Mouse (Mus musculus) heart, embryonic 11.5 days (tissue): ENCODE results near the gene Dvl1. TPM values are rescaled to one million over a fixed set of nuclear protein-coding genes. Genes with fewer than 3 reads are reported as not detected.
A peak's percentile ranks its signal among the peaks of the same experiment; 100 is the strongest.

ENCODE experiments used
- ATAC-seq: fragments of 200-750 bp; cut with Nextera tagmentation; replicated peaks from 2 replicates; pipeline ENCODE4 v1.8.0; 2017; ENCODE audit warnings: moderate library complexity; ENCODE audit not compliant: insufficient number of reproducible peaks, low FRiP score, low TSS enrichment
- H3K27ac ChIP-seq: fragments of 300-500 bp; sonication (generic); 2 replicates; pipeline ENCODE4 v1.5.1; 2014; ENCODE audit warnings: mild to moderate bottlenecking, low read depth, low read length
- H3K27me3 ChIP-seq: fragments of 300-500 bp; sonication (generic); 2 replicates; pipeline ENCODE4 v1.6.1; 2014; ENCODE audit warnings: mild to moderate bottlenecking, low read length, mixed read lengths; ENCODE audit not compliant: control insufficient read depth, insufficient read depth
- H3K36me3 ChIP-seq: fragments of 300-500 bp; sonication (generic); 2 replicates; pipeline ENCODE4 v1.6.1; 2014; ENCODE audit warnings: mild to moderate bottlenecking, low read length, moderate library complexity, mixed read lengths; ENCODE audit not compliant: control insufficient read depth, insufficient read depth
- H3K4me1 ChIP-seq: fragments of 300-500 bp; sonication (generic); 2 replicates; pipeline ENCODE4 v1.6.1; 2014; ENCODE audit warnings: low read length; ENCODE audit not compliant: control insufficient read depth, insufficient read depth
- H3K4me2 ChIP-seq: fragments of 300-500 bp; sonication (generic); 2 replicates; pipeline ENCODE4 v1.6.1; 2014; ENCODE audit warnings: mild to moderate bottlenecking, moderate library complexity
- H3K4me3 ChIP-seq: fragments of 300-500 bp; sonication (generic); 2 replicates; pipeline ENCODE4 v1.5.1; 2014; ENCODE audit warnings: low read depth, low read length
- H3K9ac ChIP-seq: fragments of 300-500 bp; sonication (generic); 2 replicates; pipeline ENCODE4 v1.6.1; 2014; ENCODE audit warnings: mild to moderate bottlenecking, low read depth, low read length, moderate library complexity
- H3K9me3 ChIP-seq: fragments of 300-500 bp; sonication (generic); replicated peaks from 2 replicates; pipeline ENCODE4 v1.6.1; 2016; ENCODE audit warnings: low read length; ENCODE audit not compliant: control insufficient read depth
- WGBS: fragments of 180-500 bp; shearing (Covaris S2); extraction: QIAGEN DNeasy Blood & Tissue Kit; methylation state at CpG from one replicate; pipeline ENCODE4 v1.1.7; 2014; ENCODE audit not compliant: insufficient replicate concordance; 5-methylcytosine and 5-hydroxymethylcytosine counted together
- polyA plus RNA-seq: library from polyadenylated mRNA; unstranded; fragments of >200 nt; fragmentation: Nextera tagmentation; extraction: Ambion mirVana; gene quantifications from 2 replicates; pipeline ENCODE4 v1.2.1, GENCODE M21; 2014

Gene Dvl1
- polyA plus RNA-seq, 1 experiment from 2014 or later, result 6.8 TPM

DNA sequence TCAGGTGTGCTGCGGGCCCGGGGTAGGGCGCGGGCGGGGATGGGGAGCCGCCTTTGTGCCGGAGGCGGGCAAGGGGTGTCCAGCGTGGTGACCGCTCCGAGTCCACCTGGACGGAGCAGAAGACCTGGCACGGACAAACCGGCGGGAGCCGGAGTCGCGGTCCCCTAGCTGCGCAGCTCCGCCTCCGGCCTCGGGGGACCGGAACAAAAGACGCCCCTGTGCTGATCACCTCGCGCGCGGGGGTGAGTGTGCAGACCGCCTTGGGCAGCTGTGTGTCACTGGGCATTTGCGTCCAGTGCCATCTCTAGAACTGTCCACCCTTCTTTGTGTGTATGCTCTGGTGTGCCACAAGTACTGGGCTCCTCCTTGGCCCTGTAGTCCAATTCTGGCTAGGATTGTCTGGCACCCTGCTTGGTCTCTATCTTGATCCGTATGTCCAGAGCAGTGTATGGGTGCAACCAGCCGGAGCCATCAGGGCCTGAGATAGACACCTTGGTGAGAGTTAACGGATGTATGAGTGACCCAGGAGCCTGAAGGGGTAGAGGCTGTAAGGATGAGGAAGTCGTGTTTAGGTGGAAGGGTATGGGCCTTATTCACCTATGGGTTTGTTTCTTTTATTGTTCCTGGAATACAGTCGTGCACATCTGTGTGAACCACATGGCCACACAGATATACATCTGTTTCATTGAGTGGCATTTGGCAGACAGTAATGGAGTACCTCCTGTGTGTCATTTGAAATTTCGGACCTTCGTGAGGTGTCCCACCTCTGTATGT is 45.4 kb downstream of the Dvl1 start:
- ATAC-seq, result peak; percentile 53
- H3K4me1 ChIP-seq, result peaks cover 27% of the 10 kb centered on the region
- WGBS, result 6% methylated on average over 37 of the region's 37 CpGs

DNA sequence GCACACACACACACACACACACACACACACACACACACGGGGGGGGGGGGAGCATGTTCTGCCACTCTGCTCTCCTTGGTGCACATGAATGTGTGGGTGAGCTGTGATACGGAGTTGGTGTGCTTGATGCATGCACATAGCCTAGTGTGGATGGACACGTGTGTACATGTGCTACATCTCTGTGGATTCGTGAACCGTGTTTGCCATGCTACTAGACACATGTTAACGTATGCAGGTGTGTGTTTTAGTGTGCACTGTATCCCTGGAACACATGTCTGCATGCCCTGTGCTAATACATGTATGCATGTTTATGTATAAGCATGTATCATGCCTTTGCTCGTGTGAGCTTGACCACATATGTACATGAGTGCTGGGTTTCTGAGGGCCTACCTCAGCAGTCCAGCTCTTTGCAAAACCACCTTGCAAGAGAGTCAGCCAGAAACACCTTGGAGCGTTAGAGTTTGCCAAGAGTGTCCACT is 46.0 kb downstream of the Dvl1 start:
- Histone ChIP-seq H3K4me2 (peak overlapping the region; percentile 98), H3K27ac (no peak overlapping the region), H3K27me3 (no peaks in the 10 kb centered on the region), H3K9ac (peak overlapping the region; percentile 93; the same call in 1 of the 2 replicates), H3K36me3 (peaks cover 1% of the 10 kb centered on the region), H3K4me3 (peak overlapping the region; percentile 85), H3K9me3 (no peaks in the 10 kb centered on the region), H3K4me1 (peaks cover 27% of the 10 kb centered on the region)
- ATAC-seq, result no peak
- WGBS, result 71% methylated on average over 8 of the region's 8 CpGs

More for the DNA sequence above, 45.4 kb downstream of the Dvl1 start:
- Histone ChIP-seq H3K9ac (peak overlapping the region; percentile 93), H3K4me3 (peak overlapping the region; percentile 85), H3K27ac (peak overlapping the region; percentile 96), H3K4me2 (peak overlapping the region; percentile 98), H3K9me3 (no peaks in the 10 kb centered on the region), H3K36me3 (peaks cover 7% of the 10 kb centered on the region), H3K27me3 (no peaks in the 10 kb centered on the region)

DNA sequence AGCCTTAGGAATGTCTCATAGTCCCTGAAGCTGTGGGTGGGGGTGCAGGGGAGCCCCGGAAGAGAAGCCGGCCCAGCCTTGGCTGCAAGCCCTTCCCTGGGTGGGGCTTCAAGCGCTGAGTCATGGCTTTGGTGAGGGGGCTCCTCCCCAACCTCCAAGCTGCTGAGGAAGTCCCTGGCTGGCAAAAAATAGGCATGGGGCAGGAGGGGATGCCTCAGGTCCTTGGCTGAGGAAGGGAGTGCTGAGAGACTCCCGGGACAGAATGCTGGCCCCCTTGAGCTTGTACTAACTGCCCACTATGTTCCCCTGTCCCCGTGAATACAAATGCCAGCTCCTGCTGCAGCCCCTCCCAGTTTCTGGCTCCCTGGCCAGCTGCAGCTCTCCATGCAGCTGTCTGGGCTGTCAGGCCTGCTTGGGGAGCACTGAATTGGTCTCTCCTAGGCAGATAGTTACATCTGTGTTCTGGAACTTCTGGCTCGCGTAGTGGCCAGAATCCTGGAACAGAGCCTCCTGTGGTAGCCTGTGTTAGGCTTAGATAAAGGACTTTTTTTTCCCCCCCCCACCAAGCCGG is 47.2 kb downstream of the Dvl1 start:
- peak overlapping the region; percentile 98 for H3K4me2 ChIP-seq
- no peak for ATAC-seq
- WGBS, result 27% methylated on average over 8 of the region's 8 CpGs
- no peak overlapping the region for H3K4me3 ChIP-seq
- H3K9me3 ChIP-seq, result no peaks in the 10 kb centered on the region
- H3K9ac ChIP-seq, result peak overlapping the region; percentile 34; the same call in 1 of the 2 replicates
- peaks cover 2% of the 10 kb centered on the region; the same call in 1 of the 2 replicates for H3K36me3 ChIP-seq
- no peaks in the 10 kb centered on the region for H3K27me3 ChIP-seq
- H3K4me1 ChIP-seq, result peaks cover 27% of the 10 kb centered on the region
- H3K27ac ChIP-seq, result no peak overlapping the region

DNA sequence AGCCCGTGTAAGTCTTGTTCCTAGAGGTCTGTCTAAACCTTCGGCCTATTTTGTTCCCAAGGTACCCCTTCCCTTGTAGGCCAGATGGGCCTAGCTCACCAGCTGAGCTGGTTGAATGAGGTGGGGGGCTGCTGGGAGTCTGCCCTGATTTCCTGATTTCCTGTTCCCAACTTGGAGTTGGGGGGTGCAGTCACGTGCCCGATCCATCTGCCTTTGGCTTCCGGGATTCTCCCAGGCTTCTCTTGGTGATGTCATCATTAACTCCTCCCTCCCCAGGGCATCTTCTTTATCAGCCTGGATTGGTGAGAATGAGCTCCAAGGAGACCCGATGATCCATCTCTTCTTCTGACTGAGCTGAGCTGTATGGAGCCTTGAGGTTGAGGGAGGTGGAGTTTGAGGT is 48.0 kb downstream of the Dvl1 start:
- Histone ChIP-seq H3K9ac (no peak overlapping the region), H3K4me2 (0 out of 2 replicates have a peak overlapping the region, but pooled peaks have one; percentile 98), H3K4me1 (peaks cover 27% of the 10 kb centered on the region), H3K27ac (no peak overlapping the region), H3K9me3 (no peaks in the 10 kb centered on the region), H3K36me3 (peaks cover 7% of the 10 kb centered on the region; the same call in 1 of the 2 replicates), H3K4me3 (no peak overlapping the region), H3K27me3 (no peaks in the 10 kb centered on the region)
- WGBS, result 46% methylated on average over 6 of the region's 6 CpGs
- ATAC-seq, result no peak

DNA sequence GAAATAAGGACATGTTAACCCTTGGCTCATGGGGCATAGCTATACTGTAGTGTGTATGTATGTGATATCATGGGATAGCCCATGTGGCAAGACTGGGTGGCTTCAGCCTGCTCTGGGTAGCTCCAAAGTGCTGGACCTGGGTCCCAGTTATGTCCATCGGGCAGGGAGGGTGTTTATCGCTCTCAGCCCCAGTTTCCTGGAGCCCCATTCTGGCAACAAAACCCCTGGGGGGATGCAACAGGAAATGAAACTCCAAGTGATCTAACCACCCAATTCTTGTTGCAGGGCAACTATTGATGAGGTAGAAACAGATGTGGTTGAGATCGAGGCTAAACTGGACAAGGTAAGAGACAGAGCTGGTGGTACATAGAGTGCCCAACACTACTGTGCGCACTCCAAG is 48.6 kb downstream of the Dvl1 start:
- 82% methylated on average over 4 of the region's 4 CpGs for WGBS
- Histone ChIP-seq H3K27ac (no peak overlapping the region), H3K9ac (no peak overlapping the region), H3K4me2 (no peak overlapping the region), H3K4me1 (peaks cover 21% of the 10 kb centered on the region), H3K4me3 (no peak overlapping the region), H3K36me3 (peaks cover 7% of the 10 kb centered on the region; the same call in 1 of the 2 replicates), H3K27me3 (no peaks in the 10 kb centered on the region), H3K9me3 (no peaks in the 10 kb centered on the region)
- no peak for ATAC-seq

DNA sequence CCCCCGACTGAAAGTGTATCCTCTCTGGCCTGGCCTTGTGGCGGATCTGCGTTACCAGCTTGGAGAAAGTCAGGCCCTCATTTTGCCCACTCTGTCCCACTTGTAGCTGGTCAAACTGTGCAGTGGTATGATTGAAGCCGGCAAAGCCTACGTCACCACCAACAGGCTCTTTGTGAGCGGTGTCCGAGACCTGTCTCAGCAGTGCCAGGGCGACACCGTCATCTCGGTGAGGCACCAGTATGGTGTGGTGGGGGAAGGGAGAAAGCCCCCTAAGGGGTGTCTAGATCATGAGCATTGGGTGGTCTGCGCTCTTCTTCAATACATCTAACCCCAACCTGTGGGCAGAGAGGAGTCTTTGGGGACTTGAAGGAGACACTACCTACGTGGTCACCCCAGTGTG is 49.3 kb downstream of the Dvl1 start:
- Histone ChIP-seq H3K4me1 (peaks cover 21% of the 10 kb centered on the region), H3K27ac (no peak overlapping the region), H3K9me3 (no peaks in the 10 kb centered on the region), H3K27me3 (no peaks in the 10 kb centered on the region), H3K36me3 (peaks cover 7% of the 10 kb centered on the region; the same call in 1 of the 2 replicates), H3K4me3 (no peak overlapping the region), H3K4me2 (no peak overlapping the region), H3K9ac (no peak overlapping the region)
- ATAC-seq, result no peak
- WGBS, result 96% methylated on average over 12 of the region's 12 CpGs

DNA sequence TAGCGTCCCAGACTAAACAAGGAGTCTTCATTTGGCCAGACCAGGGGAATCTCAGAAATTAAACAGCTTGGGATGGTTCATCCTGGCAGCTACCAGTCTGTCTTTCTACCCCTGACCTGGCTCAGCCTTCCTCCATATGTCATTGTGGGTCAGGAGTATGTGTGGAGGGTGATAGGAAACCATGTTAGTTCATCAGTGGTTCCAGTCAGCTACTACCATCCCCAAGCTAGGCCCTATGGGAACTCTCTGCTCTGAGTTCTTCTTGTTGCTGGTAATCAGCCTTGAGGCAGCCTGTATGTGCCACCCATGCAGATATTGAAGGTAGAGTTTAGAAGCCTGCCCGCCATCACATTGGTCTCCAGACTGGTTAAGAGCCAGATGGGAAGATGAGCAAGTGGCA is 51.1 kb downstream of the Dvl1 start:
- Histone ChIP-seq H3K27ac (no peak overlapping the region), H3K9me3 (no peaks in the 10 kb centered on the region), H3K36me3 (peaks cover 13% of the 10 kb centered on the region; the same call in 1 of the 2 replicates), H3K9ac (no peak overlapping the region), H3K27me3 (no peaks in the 10 kb centered on the region), H3K4me3 (no peak overlapping the region), H3K4me1 (peaks cover 15% of the 10 kb centered on the region), H3K4me2 (no peak overlapping the region)
- ATAC-seq, result no peak
- 90% methylated on average over 2 of the region's 2 CpGs for WGBS

DNA sequence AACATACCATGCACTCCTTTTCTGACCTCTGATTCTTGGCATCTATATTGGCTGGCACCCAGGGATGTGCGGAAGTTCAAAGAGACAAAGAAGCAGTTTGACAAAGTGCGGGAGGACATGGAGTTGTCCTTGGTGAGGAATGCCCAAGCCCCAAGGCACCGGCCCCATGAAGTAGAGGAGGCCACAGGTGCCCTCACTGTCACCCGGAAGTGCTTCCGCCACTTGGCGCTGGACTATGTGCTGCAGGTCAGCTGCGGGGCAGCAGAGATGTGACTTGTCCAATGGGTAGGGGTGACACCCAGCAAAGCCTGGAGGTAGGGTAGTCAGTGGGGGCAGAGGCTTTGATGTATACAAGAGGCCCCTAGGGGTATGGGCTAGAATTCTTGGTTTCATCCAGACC is 52.2 kb downstream of the Dvl1 start:
- H3K9ac ChIP-seq, result no peak overlapping the region
- WGBS, result 93% methylated on average over 7 of the region's 7 CpGs
- no peak for ATAC-seq
- peaks cover 13% of the 10 kb centered on the region; the same call in 1 of the 2 replicates for H3K36me3 ChIP-seq
- H3K4me2 ChIP-seq, result no peak overlapping the region
- no peaks in the 10 kb centered on the region for H3K27me3 ChIP-seq
- H3K9me3 ChIP-seq, result no peaks in the 10 kb centered on the region
- H3K4me1 ChIP-seq, result peaks cover 8% of the 10 kb centered on the region
- H3K4me3 ChIP-seq, result no peak overlapping the region
- H3K27ac ChIP-seq, result no peak overlapping the region
